Mouse (Mus musculus) cortical plate, adult 2 months (tissue): ENCODE measurements around the gene Pak2.

Experiments
- CTCF ChIP-seq: fragments of 200-500 bp; IDR thresholded peaks from 2 replicates; pipeline ENCODE4 v1.5.1; 2011; ENCODE audit warnings: mild to moderate bottlenecking, control low read depth, low read length; ENCODE audit not compliant: insufficient read depth; ENCODE audit errors: extremely low read depth
- POLR2A ChIP-seq: fragments of 200-500 bp; IDR thresholded peaks from 2 replicates; pipeline ENCODE4 v1.6.1; 2011; ENCODE audit warnings: mild to moderate bottlenecking, low read length, control low read depth; ENCODE audit not compliant: insufficient read depth; ENCODE audit errors: extremely low read depth

DNA sequence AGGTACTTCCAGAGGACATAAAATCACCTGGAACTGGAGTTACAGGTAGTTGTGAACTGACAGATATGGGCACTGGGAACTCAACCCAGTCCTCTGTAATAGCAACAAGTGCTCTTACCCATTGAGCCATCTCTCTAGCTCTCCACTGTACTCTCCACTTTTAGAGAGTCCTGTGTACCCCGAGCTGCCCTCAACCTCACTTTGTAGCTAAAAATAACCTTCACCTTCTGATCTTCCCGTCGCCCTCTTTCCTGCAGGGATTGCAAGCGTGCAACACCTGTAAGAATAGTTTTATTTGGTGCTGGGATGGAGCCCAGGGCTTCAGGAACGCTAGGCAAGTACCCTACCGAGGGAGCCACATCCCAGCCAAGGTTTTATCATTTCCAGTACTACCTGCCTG, 36.6 kb upstream of the Pak2 start:
- TF ChIP-seq CTCF (no peak), POLR2A (no peak)
